Comparison of ENCODE assay signal across 8 mouse cellular contexts in genomic region chr7:44495992-44496770, GRCm38 (mm10). TPM values are rescaled to one million over a fixed set of nuclear protein-coding genes. Genes with fewer than 3 reads are reported as not detected.
DNase-seq lines count a peak whose midpoint lies in the region; ATAC-seq lines count a peak whose summit lies in the region.

Gene Emc10, minus strand, starts transcription at chr7:44496529.
Gene Fam71e1, plus strand, starts transcription at chr7:44496581.

- peak; percentile 100 for DNase-seq in NIH3T3 (ENCODE audit: low read depth)
- peak; percentile 99 for DNase-seq in cerebellum, postnatal 10 days
- DNase-seq in frontal cortex, postnatal 10 days (ENCODE audit: low spot score in 2 of 2), result peak; percentile 97 to 98
- peak; percentile 98 to 99 for DNase-seq in layer of hippocampus, postnatal 14 days (ENCODE audit: low spot score in 2 of 2)
- DNase-seq in lung, postnatal 14 days, result peak; percentile 98
- DNase-seq in retina, adult 2 months (ENCODE audit: low read depth, low spot score), result peak; percentile 100
- DNase-seq in thymus, postnatal 36 days, result peak; percentile 97 to 99

- WGBS in hindbrain, embryonic 12.5 days, result under 1% methylated on average over 58 of the region's 58 CpGs

- no peaks in the 10 kb centered on the region for H3K9me3 ChIP-seq in hindbrain, embryonic 12.5 days (replicated peaks)

- H3K4me1 ChIP-seq in hindbrain, embryonic 12.5 days, result peaks cover 20% of the 10 kb centered on the region

- H3K27ac ChIP-seq in hindbrain, embryonic 12.5 days, result peak within 1 kb of the TSS; percentile 94

- peak within 1 kb of the TSS; percentile 77 for H3K4me3 ChIP-seq in hindbrain, embryonic 12.5 days

- H3K36me3 ChIP-seq in hindbrain, embryonic 12.5 days, result peaks cover 33% of the 10 kb centered on the region

- ATAC-seq in hindbrain, embryonic 12.5 days (ENCODE audit: low FRiP score), result peak; percentile 97

- peak within 1 kb of the TSS; percentile 87 for H3K9ac ChIP-seq in hindbrain, embryonic 12.5 days

- no peaks in the 10 kb centered on the region for H3K27me3 ChIP-seq in hindbrain, embryonic 12.5 days

- peak within 1 kb of the TSS; percentile 82 for H3K4me2 ChIP-seq in hindbrain, embryonic 12.5 days (replicated peaks)

RNA-seq across cellular contexts. Expression of gene Emc10, which starts in this region (rescaled TPM):
- 134 and 142 TPM in 2 replicates for polyA plus RNA-seq in hindbrain, embryonic 12.5 days (2016; fragmentation: Nextera tagmentation; extraction: Ambion mirVana)
- total RNA-seq in layer of hippocampus, postnatal 14 days (2021), result 100 to 1,000 TPM; 163 to 173 TPM

RNA-seq across cellular contexts. Expression of gene Fam71e1, which starts in this region (rescaled TPM):
- 25.2 and 26.0 TPM in 2 replicates for polyA plus RNA-seq in hindbrain, embryonic 12.5 days (2016; fragmentation: Nextera tagmentation; extraction: Ambion mirVana)
- 10 to 100 TPM; 29.8 to 48.4 TPM for total RNA-seq in layer of hippocampus, postnatal 14 days (2021)

Comparison
In these comparisons a context has a peak if more than half of its experiments do, and no peak if none do; other contexts are left out.
1. Peak in every context shown above with its lines: DNase-seq, ATAC-seq, H3K4me3 ChIP-seq and H3K27ac ChIP-seq.